Mouse (Mus musculus) gastrocnemius, adult 2 months (tissue): Measurements from ENCODE around the gene Rimbp2. TPM values are rescaled to one million over a fixed set of nuclear protein-coding genes. Genes with fewer than 3 reads are reported as not detected.
"Not testable (repeated sequence)": the region's sequence is repeated elsewhere in the genome, so short reads cannot be mapped to it uniquely, and the experiment has no call there.

Experiments used
- DNase-seq: peaks from one replicate; pipeline ENCODE4 v3.0.0; 2022
- H3K27ac ChIP-seq: fragments of 200-600 bp; 2 replicates; pipeline ENCODE4 v1.8.1; 2022; ENCODE audit warnings: mild to moderate bottlenecking
- H3K4me3 ChIP-seq: fragments of 200-600 bp; 2 replicates; pipeline ENCODE4 v1.8.1; 2022; ENCODE audit warnings: mild to moderate bottlenecking, moderate library complexity
- CTCF ChIP-seq: fragments of 200-600 bp; IDR thresholded peaks from 2 replicates; pipeline ENCODE4 v1.8.1; 2022; ENCODE audit warnings: antibody characterized with exemption, mild to moderate bottlenecking, moderate library complexity
- intact Hi-C: fragments of 180-260 bp; cut with DNase I; formaldehyde crosslinking; loops from one replicate; pipeline ENCODE4 v1.15.1; 2025
- total RNA-seq, 2 experiments: library from RNA; stranded (reverse); gene quantifications; 2 replicates each; pipeline ENCODE4 v1.2.3; 2021

Gene Rimbp2
- total RNA-seq, 2 experiments from 2014 or later: 0.05 TPM; not detected in 1

DNA sequence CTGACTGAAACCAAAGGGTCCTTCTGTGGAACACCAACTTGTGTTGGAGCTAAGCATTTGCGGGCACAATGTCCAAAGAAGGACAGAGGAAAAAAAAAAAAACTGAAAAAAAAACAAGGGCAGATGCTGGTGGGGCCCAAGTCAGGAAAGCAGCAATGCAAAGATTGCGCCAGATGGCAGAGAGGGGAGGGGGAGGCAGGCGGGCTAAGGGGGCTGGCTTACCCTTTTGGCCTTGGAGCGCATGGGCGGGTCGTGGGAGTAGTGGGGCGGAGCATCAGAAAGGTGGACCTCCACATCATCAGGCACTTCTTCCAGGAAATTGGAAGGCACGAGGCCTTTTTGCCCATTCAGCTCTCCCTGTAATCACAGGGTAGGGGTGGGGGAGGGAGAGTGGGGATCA lies 192.2 kb downstream of the Rimbp2 start:
- no peak for TF ChIP-seq CTCF
- no peak for DNase-seq
- Histone ChIP-seq H3K27ac (no peak overlapping the region), H3K4me3 (no peak overlapping the region)
- intact Hi-C loops: no loop called here

DNA sequence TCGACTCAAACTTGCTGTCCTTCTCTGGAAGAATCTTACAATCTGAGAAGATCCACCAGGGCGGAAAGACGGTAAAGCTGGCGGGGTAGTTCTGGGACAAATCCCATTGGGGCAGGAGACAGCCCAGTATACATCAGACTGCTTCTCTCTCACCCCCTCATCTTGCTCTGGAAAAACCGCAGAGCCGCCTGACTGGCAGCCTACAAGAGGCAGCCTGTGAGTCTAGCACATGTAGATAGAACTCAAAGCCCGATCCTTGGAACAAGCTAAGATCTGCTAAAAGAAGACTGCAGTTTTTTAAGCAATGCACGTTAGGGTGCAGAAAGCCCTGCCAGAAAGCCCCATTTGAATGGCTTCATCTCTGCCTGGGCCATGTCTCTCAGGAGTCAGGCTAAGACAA lies 207.0 kb downstream of the Rimbp2 start:
- no peak overlapping the region for H3K27ac ChIP-seq
- intact Hi-C loops: no loop called here
- H3K4me3 ChIP-seq: no peak overlapping the region
- DNase-seq: no peak
- no peak for TF ChIP-seq CTCF

DNA sequence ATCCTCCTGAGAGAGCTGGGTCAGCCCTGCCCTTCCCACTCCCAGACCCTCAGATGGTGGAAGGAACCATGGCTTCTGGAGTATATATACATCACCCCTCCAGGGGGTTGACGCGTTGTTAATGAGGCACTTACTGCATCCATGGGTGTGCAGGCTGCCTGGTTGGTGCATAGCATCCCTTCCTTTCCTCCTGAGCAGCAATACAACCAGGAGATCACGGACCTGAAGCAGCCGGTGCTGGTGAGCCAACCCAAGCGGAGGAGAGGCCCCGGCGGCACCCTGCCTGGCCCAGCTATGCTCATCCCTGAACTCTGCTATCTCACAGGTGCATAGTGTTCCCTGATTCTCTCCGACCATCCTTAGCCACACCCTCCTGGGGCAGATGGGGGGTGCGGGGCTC lies 208.1 kb downstream of the Rimbp2 start:
- TF ChIP-seq CTCF: no peak
- intact Hi-C loops: no loop called here
- DNase-seq: no peak
- no peak overlapping the region for H3K4me3 ChIP-seq
- H3K27ac ChIP-seq: no peak overlapping the region

DNA sequence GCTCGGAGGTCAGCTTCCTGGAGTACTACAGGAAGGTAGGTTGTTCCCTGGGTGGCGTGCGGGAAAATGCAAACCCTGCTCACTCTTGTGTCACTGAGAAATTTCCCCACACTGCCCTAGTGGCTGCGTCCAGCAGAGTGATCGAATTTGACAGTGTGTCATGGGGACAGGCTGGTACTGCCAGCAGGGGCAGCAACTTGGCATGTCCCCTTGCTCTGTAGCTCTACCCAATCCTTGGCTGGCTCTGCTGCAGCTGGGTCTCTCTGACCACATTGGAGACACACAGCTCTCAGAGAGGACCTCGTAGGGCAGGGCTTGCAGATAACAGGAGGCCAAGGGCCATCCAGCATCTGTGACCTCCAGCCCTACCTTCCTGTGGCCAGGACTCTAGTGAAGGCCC lies 208.9 kb downstream of the Rimbp2 start:
- intact Hi-C loops: no loop called here
- TF ChIP-seq CTCF: no peak
- Histone ChIP-seq H3K27ac (no peak overlapping the region), H3K4me3 (no peak overlapping the region)
- DNase-seq: no peak

DNA sequence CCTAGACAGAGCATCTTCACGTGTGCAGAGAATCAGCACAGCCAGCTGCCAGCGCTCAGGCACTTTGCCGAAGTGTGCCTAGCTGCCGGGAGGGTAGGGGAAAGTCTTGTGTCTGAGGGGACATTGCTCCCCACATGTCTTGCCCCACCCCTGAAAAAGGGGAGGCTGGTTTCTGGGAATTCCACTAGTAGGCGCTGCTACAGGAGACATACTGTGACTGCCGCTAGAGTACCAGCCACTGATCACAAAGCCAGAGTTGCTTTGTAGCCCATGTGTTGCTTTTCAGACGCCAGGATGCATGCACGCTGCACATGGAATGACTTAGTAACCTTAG lies 213.5 kb downstream of the Rimbp2 start:
- intact Hi-C loops: no loop called here
- Histone ChIP-seq H3K4me3 (no peak overlapping the region), H3K27ac (no peak overlapping the region)
- TF ChIP-seq CTCF: no peak
- no peak for DNase-seq

DNA sequence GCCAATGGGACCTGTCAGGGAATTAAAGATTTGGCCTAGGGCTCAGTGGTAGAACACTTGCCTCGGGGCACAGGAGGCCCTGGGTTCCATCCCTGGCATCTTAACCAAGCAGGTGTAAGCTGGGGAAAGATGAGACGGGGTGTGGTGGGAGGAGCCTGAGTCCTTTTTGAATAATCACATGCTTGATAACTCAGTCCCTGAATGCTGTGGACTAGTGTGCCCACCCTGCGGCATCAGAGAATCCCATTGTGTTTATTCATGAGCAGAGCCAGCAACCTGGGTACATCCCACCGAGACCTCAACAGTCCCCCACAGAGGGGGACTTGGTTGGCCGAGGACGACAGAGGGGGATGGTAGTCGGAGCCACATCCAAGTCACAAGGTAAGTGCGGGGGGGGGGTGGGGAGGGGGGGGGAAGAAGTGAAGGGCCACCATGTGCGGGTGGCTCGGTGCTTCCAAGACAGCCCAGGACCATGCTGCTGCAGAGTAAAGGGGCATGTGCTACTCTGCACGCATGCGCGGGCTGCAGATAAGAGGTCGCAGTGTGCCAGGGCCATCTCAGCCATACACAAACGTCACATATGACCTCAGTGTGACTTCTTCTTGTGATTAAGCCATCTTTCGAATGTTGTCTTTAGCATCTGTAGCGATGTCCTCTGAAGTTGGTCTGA lies 214.0 kb downstream of the Rimbp2 start:
- no peak for DNase-seq
- TF ChIP-seq CTCF: no peak
- H3K27ac ChIP-seq: no peak overlapping the region
- intact Hi-C loops: no loop called here
- H3K4me3 ChIP-seq: no peak overlapping the region

DNA sequence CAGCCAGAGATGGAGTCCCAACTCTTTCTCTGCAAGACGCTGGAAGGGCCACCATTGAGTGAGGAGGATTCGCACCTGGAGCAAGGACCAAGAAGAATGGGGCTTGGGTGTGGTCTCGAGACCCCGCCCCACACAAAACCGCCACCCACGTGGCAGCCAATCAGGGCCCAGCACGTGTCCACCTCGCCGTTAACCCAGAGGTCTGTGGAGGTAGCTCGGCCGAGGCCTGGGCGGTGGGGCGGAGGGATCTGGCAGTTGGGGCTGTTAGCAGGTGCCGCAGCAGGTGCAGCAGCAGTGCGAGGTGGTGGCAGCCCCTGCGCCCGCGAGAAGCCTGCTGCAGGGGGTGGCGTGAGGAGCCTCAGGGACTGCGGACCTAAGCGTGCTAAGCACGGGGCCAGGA lies 217.4 kb downstream of the Rimbp2 start:
- no peak for TF ChIP-seq CTCF
- Histone ChIP-seq H3K27ac (no peak overlapping the region), H3K4me3 (no peak overlapping the region)
- no peak for DNase-seq
- intact Hi-C loops: no loop called here

DNA sequence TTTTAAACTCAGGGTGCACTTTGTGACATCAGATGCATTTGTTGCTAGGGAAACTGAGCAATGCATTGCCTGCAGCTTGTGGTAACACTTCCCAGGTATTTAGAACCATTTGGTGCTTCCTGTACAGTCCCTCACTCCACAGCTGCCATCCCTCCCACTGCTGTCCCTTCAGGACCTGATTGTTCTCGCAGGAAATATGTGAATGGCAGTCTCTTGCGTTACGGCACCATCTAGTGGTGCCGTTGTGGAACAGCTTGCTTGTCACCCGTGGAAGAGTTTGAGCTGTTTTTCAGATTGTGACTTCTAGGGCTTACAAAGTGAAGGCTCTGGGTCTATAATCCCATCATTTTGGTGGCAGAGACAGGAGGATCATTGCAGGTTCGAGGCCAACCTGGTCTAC lies 219.3 kb downstream of the Rimbp2 start:
- intact Hi-C loops: no loop called here
- peak; percentile 31 for DNase-seq
- Histone ChIP-seq H3K4me3 (no peak overlapping the region), H3K27ac (no peak overlapping the region)
- TF ChIP-seq CTCF: peak; percentile 85

DNA sequence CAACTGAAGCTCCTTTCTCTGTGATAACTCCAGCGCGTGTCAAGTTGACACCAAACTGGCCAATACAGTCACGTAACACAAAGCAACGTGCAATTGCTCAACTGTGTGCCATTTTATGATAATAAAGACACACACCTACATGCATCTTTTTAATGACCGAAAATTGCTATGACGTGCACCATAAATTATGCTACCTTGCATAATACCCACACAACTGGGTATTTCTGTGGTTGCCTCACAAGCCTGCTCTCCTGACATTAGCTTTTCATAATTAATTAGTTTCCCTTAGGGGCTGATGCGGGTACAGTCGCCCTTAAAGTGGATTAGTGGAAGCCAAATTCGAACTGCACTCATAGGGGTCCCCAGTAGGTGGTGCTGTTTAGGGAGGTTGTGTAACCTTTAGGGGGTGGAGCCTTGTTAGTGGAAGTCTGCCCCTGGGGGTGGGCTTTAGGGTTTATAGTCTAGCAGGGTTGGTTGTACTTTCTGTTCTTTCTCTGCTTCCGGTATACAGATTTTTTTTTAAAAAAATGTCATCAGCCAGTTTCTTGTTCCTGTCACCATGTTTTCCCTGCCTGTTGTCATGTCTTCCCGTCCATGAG lies 220.8 kb downstream of the Rimbp2 start:
- peak; percentile 39 for TF ChIP-seq CTCF
- no peak overlapping the region for H3K27ac ChIP-seq
- intact Hi-C loops: no loop called here
- no peak for DNase-seq
- H3K4me3 ChIP-seq: no peak overlapping the region

DNA sequence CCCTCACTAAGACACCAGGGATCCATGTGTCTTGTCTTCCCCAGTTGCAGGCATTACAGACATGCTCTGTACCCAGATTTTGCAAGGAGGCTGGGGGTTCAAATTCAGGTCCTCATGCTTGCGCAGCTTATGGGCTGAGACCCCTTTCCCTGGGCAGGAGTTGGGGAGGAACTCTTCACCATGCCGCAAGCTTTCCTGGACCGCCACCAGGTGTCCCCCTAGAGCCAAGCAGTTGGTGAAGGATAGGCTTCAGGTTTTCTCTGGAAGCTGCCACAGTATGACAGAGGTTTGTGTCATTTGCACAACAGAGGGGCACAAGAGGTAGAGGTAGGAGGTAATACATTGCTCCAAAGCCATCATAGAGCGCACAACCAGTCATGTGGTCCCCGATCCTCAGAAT lies 222.7 kb downstream of the Rimbp2 start:
- intact Hi-C loops: no loop called here
- DNase-seq: no peak
- peak; percentile 44 for TF ChIP-seq CTCF
- H3K4me3 ChIP-seq: no peak overlapping the region
- H3K27ac ChIP-seq: no peak overlapping the region

DNA sequence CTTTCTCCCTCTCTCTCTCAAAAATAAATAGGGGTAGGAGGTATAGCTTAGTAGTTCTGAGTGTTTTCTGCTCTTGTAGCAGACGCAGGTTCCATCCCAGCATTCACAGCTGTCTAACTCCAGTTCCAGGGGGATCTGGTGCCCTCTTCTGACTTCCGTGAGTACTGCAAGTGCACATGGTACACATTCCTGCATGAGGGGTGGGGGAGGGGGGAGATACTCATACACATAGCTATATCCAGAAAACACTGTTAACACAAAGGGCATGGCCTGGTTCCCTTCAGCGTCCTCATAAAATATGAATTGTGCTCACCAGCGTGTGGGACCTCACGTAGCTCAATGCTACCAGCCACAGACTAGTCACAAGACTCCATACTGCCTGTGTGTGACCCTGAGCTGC lies 223.9 kb downstream of the Rimbp2 start:
- no peak for DNase-seq
- H3K4me3 ChIP-seq: no peak overlapping the region
- intact Hi-C loops: no loop called here

DNA sequence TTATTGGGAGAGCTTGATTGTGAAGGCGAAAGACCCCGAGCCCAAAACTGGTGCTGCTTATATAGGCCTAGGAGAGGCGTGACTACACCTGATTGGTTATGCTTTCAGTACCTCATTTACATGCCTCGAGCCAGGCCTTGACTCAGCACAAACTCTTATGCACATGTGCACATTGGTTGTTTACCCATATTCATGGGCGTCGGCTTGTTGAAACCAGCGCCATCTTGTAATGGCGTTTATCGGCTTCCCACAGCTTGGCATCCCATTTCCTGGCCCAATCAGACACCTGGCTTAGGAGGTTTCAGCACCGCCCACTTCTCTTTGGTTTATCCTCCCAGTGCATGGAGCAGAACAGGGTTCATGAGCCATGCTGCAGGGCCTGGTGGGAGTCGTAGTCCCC lies 232.8 kb downstream of the Rimbp2 start:
- H3K4me3 ChIP-seq, intact Hi-C loops, DNase-seq, H3K27ac ChIP-seq: not testable (repeated sequence)

More for the DNA sequence above, 223.9 kb downstream of the Rimbp2 start:
- no peak overlapping the region for H3K27ac ChIP-seq
- TF ChIP-seq CTCF: no peak

DNA sequence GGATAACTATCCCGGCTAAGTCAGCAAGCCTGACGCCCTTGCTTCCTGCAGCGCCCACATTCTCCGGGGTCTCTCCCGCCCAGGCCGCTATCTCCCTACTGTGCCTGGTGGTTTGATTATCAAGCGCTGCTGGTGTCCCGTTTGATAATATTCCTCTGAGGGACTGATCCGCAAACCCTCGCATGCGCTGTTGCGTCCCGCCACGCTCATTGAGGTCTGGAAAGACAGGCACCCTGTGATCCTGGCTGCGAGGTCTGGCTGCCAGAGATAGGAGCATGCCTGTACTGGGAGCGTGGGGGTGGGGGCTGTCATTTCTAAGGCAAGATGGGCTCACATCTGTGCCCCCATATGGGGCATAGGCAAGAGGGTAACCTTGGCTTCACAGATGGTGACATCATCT lies 238.1 kb downstream of the Rimbp2 start:
- intact Hi-C loops: no loop called here

DNA sequence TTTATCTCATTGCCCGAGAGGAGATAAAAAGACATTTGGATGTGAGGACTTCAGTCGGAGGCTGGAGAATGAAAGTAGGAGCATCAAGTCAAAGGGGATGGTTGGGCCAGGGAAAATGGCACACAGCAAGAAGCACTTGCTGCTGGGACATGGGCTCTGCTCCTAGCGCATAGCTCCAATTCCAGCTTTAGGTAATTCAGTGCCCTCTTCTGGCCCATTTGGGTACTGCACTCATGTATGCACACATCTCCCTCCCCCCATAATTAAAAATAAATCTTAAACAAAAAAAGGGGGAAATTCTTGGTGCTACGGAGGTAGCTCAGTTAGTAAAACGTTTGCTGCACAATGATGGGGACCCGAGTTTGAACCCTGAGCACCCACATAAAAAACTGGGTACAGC lies 241.4 kb downstream of the Rimbp2 start:
- peak; percentile 34 for TF ChIP-seq CTCF
- no peak overlapping the region for H3K27ac ChIP-seq
- DNase-seq: no peak
- intact Hi-C loops: no loop called here
- no peak overlapping the region for H3K4me3 ChIP-seq

More for the DNA sequence above, 238.1 kb downstream of the Rimbp2 start:
- DNase-seq: no peak
- Histone ChIP-seq H3K4me3 (no peak overlapping the region), H3K27ac (no peak overlapping the region)
- TF ChIP-seq CTCF: no peak

DNA sequence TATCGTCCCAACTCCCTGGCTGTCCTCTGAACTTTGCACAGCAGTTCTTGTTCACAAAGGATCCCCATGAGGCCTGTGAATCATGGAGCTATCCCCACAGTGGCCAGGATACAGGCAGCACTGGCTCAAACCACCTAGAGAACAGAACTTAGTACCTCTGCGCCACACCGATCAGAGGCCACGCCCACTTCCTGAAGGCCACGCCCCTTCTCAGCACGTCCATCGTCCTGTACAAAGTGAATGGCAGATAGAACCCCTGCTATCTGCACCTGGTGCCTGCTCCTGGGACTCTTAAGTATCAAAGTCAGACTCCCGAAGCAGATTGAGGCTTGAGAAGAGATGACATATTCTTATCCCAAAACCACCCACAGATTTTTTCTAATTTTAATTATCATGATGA lies 242.7 kb downstream of the Rimbp2 start:
- H3K4me3 ChIP-seq: no peak overlapping the region
- intact Hi-C loops: no loop called here
- no peak for DNase-seq
- no peak overlapping the region for H3K27ac ChIP-seq
- no peak for TF ChIP-seq CTCF
